Mouse (Mus musculus) adrenal gland, adult 18-20 months (tissue): ENCODE data around the gene Tapt1. TPM values are rescaled to one million over a fixed set of nuclear protein-coding genes. Genes with fewer than 3 reads are reported as not detected.

Source experiments
- DNase-seq, 2 experiments: peaks; one replicate each; pipeline ENCODE4 v3.0.0; 2021 to 2022; ENCODE audit warnings: low spot score in 2 of 2
- long read RNA-seq, 2 experiments: library from polyadenylated mRNA; stranded (forward); transcript quantifications; one replicate each; pipeline ENCODE4 v2.0.0; 2021
- total RNA-seq, 2 experiments: library from RNA; stranded (reverse); gene quantifications; 1 replicate in 1 of 2; 2 replicates in 1 of 2; pipeline ENCODE4 v1.2.3; 2021

The Tapt1 gene
- total RNA-seq: 10 to 100 TPM; 52.9 to 56.8 TPM
- long read RNA-seq, experiment 1, transcript Tapt1-201 (14 exons, 3,513 nt): major isoform, 64 of 74 reads
- long read RNA-seq, experiment 1, partial matches to known transcripts: 3 of 74 reads
- long read RNA-seq, experiment 1, other reads (novel, unspliced or antisense): 6 of 74 reads
- long read RNA-seq, experiment 2, transcript Tapt1-201 (14 exons, 3,513 nt): major isoform, 66 of 77 reads
- long read RNA-seq, experiment 2, partial matches to known transcripts: 1 of 77 reads
- long read RNA-seq, experiment 2, other reads (novel, unspliced or antisense): 5 of 77 reads

GRCm38 (mm10) chr5:44226521-44227461 lies at the start of gene Tapt1:
Gene Tapt1, minus strand, starts transcription at chr5:44226626.
- DNase-seq: peak; percentile 93 to 95

DNA sequence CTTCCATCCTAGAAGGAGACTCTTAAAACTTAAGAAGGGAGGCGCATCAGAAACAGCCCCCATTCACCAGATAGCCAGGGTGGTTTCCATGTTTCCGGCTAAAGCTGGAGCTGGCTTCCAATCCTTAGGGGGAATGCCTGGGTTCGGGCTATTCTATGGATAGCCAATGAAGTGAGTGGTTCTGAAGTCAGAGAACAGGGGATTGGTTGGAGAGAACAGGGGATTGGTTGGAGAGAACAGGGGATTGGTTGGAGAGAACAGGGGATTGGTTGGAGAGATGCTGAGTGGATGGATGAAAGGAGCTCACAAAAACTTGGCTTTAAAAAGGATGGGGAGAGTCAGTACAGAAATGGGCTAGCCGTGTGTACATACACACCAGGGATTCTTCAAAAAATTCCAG lies 45.1 kb upstream of the Tapt1 start:
- no peak for DNase-seq

- DNase-seq: peak in 1 of 2 experiments; percentile 9
Measured at GRCm38 (mm10) chr5:44268524-44268923, 42.1 kb upstream of the Tapt1 start.

- DNase-seq: no peak
Measured at GRCm38 (mm10) chr5:44261691-44262090, 35.3 kb upstream of the Tapt1 start.

- no peak for DNase-seq
Measured at GRCm38 (mm10) chr5:44261172-44261571, 34.7 kb upstream of the Tapt1 start.

GRCm38 (mm10) chr5:44259678-44260077 lies 33.3 kb upstream of the Tapt1 start:
- no peak for DNase-seq

DNA sequence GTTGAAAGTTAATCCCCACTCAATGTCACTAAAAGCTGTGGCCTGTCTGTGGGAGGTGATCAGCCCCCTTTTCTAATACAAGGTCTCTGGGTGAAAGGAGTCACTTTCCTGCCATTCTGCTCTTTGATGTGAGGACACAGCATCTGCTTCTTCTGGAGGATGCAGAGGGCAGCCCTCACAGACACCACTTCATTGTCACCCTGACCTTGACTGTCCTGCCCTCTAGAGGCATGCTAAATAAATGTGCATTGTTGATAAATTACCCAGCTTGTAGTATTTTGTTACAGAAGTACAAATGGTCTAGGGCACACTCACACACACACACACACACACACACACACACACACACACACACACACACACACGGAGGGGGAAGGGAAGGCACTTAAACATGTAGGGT lies 31.7 kb upstream of the Tapt1 start:
- DNase-seq: no peak

DNA sequence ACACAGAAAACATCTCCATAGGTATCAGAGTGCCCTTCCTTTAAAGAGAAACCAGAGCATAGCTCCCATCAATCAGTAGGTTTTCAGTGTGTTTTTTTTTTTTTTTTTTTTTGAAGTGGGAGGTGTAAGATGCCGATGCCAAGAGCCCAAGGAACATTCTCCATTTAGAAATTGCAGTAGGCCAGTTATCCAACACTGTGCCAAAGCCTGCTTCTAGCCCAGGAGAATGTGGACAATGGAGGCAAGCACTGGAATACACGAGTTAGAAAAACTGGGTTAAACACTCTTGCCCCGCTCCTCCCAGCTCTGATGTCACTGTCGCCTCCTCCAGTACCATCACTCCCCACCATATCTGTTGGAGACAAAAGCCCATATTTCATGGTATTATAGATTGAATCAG lies 31.0 kb upstream of the Tapt1 start:
- DNase-seq: no peak

GRCm38 (mm10) chr5:44256512-44256911 lies 30.1 kb upstream of the Tapt1 start:
- no peak for DNase-seq

- DNase-seq: no peak
Measured at GRCm38 (mm10) chr5:44255756-44256398, 29.5 kb upstream of the Tapt1 start.

GRCm38 (mm10) chr5:44253449-44253848 lies 27.0 kb upstream of the Tapt1 start:
- no peak for DNase-seq

DNA sequence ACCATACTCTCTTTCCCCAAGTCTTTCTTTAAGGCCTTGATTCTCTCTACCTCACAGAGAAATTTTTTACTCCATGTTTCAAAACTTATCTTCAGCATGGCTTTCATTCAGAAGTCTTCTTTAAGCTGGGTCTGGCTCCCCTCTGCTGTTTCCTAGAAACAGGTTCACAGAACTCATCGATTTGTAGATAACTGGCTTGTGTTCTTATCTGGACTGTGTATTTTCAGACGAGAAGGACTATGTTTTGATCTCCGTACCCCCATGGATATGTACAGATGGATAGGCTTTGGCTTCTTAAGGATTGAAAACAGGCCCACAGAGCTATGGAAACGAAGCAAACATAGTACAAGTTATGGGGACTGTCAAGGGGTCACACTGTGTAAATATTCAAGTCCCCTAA lies 26.0 kb upstream of the Tapt1 start:
- no peak for DNase-seq

GRCm38 (mm10) chr5:44250211-44250955 lies 24.0 kb upstream of the Tapt1 start:
- DNase-seq: no peak

DNA sequence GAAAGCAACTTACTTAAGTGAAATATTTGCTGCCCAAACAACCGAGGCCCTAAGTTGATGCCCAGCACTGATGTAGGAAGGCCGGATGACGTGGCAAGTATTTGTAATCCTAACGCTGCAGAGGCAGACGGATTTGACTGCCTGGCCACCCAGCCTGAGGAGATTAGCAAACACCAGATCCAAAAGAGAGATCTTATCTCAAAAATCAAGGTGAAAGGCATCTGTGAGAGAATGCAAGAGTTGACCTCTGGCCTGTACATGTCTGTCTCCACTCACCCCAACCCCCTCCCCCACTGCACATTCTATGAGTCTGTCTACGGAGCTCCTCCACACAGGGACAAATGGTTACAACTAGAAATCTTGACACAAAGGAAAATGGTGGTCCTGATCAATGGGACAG lies 22.9 kb upstream of the Tapt1 start:
- no peak for DNase-seq

DNA sequence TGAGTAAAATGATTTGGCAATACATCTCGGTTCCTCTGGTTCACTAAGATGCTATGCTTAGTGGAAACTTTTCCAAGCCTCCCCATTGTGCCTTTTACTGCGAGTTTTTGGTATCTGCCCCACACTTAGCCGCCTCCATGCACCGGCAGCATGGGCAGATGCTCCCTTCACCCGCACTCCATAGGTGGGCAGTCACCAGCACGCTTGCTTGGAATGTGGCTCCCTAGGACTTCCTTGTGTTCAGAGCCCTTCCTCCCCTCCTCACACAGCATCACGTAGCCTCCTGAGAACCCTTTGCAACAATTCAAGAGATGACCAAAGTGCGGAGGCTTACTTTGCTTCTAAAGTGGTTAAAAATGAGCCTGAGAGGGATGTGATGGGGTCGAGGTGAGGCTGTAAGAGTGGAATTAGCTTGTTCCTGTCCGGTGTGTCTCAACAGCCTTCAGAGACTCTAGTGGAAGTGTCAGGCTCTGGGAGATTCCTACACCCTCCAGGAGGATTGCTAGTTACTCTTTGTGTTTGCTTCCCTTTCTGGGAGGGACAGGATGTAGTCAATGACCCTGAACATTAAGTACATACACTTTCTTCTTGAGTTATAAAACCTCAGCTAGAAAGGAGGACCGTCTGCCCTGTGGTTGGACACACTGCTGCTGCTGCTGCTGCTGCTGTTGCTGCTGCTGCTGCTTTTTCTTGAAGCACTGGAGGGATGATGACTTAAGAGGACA lies 20.2 kb upstream of the Tapt1 start:
- DNase-seq: no peak

GRCm38 (mm10) chr5:44244894-44245423 lies 18.5 kb upstream of the Tapt1 start:
- no peak for DNase-seq

- no peak for DNase-seq
Measured at GRCm38 (mm10) chr5:44242828-44243227, 16.4 kb upstream of the Tapt1 start.

DNA sequence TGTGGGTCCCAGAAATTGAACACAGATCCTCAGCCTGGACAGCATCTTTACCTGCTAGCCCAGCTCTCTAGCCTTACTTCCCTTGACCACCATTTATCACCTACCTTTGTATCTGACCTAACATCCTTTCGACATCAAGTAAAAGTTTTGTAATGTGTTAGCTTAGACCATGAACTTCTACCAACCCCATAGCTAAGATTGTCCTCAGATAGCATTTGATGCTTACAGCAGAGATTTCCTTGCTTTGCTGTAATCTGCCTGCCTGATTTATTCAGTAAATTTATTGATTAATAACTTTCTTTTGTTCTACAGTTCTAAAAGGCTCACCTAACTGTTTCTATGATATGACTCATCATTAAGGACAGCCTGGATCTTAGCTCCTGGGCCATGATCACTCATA lies 15.3 kb upstream of the Tapt1 start:
- DNase-seq: no peak

GRCm38 (mm10) chr5:44239187-44240136 lies 13.0 kb upstream of the Tapt1 start:
- no peak for DNase-seq
